Mouse (Mus musculus): ENCODE data around the gene Dlx6.

DNA sequence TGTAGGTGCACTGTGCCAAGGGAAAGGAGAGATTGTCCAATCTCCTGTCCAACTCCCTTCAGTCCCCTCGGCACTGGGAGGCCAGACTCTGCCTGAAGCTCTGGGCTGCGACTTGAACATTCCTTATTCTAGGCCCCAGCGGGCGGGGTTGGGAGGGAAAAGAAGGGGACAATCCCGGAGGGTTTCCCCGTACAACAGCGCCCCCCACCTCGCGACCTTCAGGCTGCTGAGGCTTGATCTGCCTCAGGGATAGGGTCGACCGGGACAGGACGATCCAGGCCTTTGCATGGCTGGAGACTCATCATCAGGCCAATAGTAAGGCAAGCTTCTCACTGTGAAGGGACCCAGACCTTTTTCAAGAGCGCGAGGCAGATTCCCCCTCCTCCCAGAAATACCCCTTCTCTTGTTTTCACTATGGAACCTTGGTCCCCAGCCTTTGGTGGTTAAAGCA lies 15.7 kb downstream of the Dlx6 start:
- no peak for TF ChIP-seq CTCF (IDR thresholded peaks at IDR 0.05; ENCODE audit: extremely low read depth, insufficient read depth, low read length)
- no peak for TF ChIP-seq POLR2A (IDR thresholded peaks at IDR 0.05; ENCODE audit: extremely low read depth, insufficient read depth, low read length)
